ENCODE assay signal across 21 mouse cellular contexts in the genomic region with DNA sequence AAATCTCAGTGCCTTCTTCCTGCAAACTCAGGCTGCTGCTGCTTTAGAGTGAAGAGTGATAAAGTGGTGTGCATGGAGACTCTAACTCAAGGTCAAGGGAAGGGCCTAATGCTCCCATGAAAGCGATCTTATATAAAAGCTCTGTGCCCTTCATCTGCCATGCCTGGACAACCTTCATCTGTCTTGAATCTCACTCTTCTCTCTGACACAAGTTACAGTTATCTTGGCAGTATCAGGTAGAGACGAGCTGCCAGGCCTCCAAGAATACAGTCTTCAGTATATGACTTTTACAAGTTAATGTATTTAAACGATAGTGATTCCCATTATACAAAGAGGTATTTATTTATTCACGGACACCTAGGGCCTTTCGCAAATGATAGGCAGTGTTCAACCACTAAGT.
DNase-seq lines count a peak whose midpoint lies in the region; ATAC-seq lines count a peak whose summit lies in the region.
"Had no signal": no experiment of that assay in that cellular context is flagged by ENCODE, and none has a peak within 500 bp of the region (broad histone marks: within the 10 kb centered on the region; RNA-seq: fewer than 3 reads in every experiment).

No protein-coding gene starts in this region.

- H3K9ac ChIP-seq in forebrain, embryonic 15.5 days (replicated peaks) = no peak overlapping the region
- no peak overlapping the region for H3K9ac ChIP-seq in forebrain, embryonic 11.5 days (ENCODE audit: low read length)
- peak overlapping the region; percentile 21 for H3K9ac ChIP-seq in midbrain, embryonic 14.5 days (replicated peaks; ENCODE audit: low read length)
- H3K9ac ChIP-seq: heart, embryonic 12.5 days; liver, embryonic 13.5 days had no signal

- H3K9me3 ChIP-seq in forebrain, embryonic 15.5 days = no peaks in the 10 kb centered on the region
- no peaks in the 10 kb centered on the region for H3K9me3 ChIP-seq in forebrain, embryonic 11.5 days (ENCODE audit: control insufficient read depth, low read length)
- H3K9me3 ChIP-seq in midbrain, embryonic 14.5 days (ENCODE audit: control insufficient read depth, low read length) = no peaks in the 10 kb centered on the region
- H3K9me3 ChIP-seq: forebrain, embryonic 10.5 days; heart, embryonic 12.5 days; liver, embryonic 13.5 days had no signal

- 0 out of 2 replicates have a peak, but pooled peaks cover 2% of the 10 kb centered on the region for H3K36me3 ChIP-seq in forebrain, embryonic 15.5 days
- H3K36me3 ChIP-seq in forebrain, embryonic 11.5 days (ENCODE audit: control insufficient read depth, insufficient read depth, low read length) = no peaks in the 10 kb centered on the region
- peaks cover 10% of the 10 kb centered on the region; the same call in 1 of the 2 replicates for H3K36me3 ChIP-seq in midbrain, embryonic 14.5 days (ENCODE audit: control insufficient read depth, insufficient read depth, low read length)
- H3K36me3 ChIP-seq: heart, embryonic 12.5 days; liver, embryonic 13.5 days had no signal

- no peaks in the 10 kb centered on the region for H3K27me3 ChIP-seq in forebrain, embryonic 15.5 days
- no peaks in the 10 kb centered on the region for H3K27me3 ChIP-seq in forebrain, embryonic 11.5 days (ENCODE audit: control insufficient read depth, insufficient read depth, low read length)
- no peaks in the 10 kb centered on the region for H3K27me3 ChIP-seq in midbrain, embryonic 14.5 days (ENCODE audit: control insufficient read depth, insufficient read depth, low read length)

- DNase-seq in forebrain, embryonic 11.5 days (ENCODE audit: low spot score) = no peak
- peak; percentile 11 for DNase-seq in right cerebral cortex, postnatal 25 days
- no peak for DNase-seq in right cerebral cortex, postnatal 4 days
- DNase-seq in midbrain, embryonic 14.5 days = peak; percentile 59
- no peak for DNase-seq in cerebellum, postnatal 4 days (ENCODE audit: low spot score in 2 of 2)
- DNase-seq in spleen, postnatal 36 days (ENCODE audit: low spot score in 2 of 2) = no peak
- DNase-seq: adrenal gland, postnatal 14 days; cerebellum, adult 9-10 months; gastrocnemius, postnatal 14 days; heart, adult 18-20 months; heart, postnatal 10 days; kidney, adult 11 months; kidney, postnatal 4 days; liver, embryonic 13.5 days; lung, adult 2 months; lung, postnatal 14 days had no signal

- peaks cover 17% of the 10 kb centered on the region for H3K4me1 ChIP-seq in forebrain, embryonic 15.5 days
- H3K4me1 ChIP-seq in forebrain, embryonic 11.5 days (replicated peaks; ENCODE audit: control insufficient read depth, insufficient read depth, low read length) = peaks cover 3% of the 10 kb centered on the region; the same call in 1 of the 2 replicates
- peaks cover 11% of the 10 kb centered on the region; the same call in 1 of the 2 replicates for H3K4me1 ChIP-seq in midbrain, embryonic 14.5 days (ENCODE audit: control insufficient read depth, insufficient read depth, low read length)
- H3K4me1 ChIP-seq: heart, embryonic 12.5 days; liver, embryonic 13.5 days had no signal

- no peak overlapping the region for H3K4me3 ChIP-seq in forebrain, embryonic 15.5 days
- no peak overlapping the region for H3K4me3 ChIP-seq in forebrain, embryonic 11.5 days (ENCODE audit: low read depth, low read length)
- no peak overlapping the region for H3K4me3 ChIP-seq in midbrain, embryonic 14.5 days (replicated peaks; ENCODE audit: low read depth, low read length)
- H3K4me3 ChIP-seq: forebrain, embryonic 10.5 days; heart, embryonic 12.5 days; liver, embryonic 13.5 days had no signal

- peak overlapping the region; percentile 51 for H3K27ac ChIP-seq in forebrain, embryonic 15.5 days (replicated peaks)
- H3K27ac ChIP-seq in forebrain, embryonic 11.5 days (ENCODE audit: low read depth, low read length) = no peak overlapping the region
- H3K27ac ChIP-seq in midbrain, embryonic 14.5 days (replicated peaks; ENCODE audit: low read depth, low read length) = peak overlapping the region; percentile 75
- H3K27ac ChIP-seq: forebrain, embryonic 10.5 days; liver, embryonic 13.5 days had no signal

- WGBS in forebrain, embryonic 15.5 days = 71% methylated on average over 5 of the region's 5 CpGs
- 92% methylated on average over 5 of the region's 5 CpGs for WGBS in forebrain, embryonic 11.5 days
- 53% methylated on average over 5 of the region's 5 CpGs for WGBS in midbrain, embryonic 14.5 days

- no peak overlapping the region for H3K4me2 ChIP-seq in forebrain, embryonic 15.5 days (replicated peaks)
- H3K4me2 ChIP-seq in forebrain, embryonic 11.5 days (ENCODE audit: low read depth, low read length, severe bottlenecking) = no peak overlapping the region
- H3K4me2 ChIP-seq in midbrain, embryonic 14.5 days (ENCODE audit: low read length) = peak overlapping the region; percentile 29
- H3K4me2 ChIP-seq: heart, embryonic 12.5 days; liver, embryonic 13.5 days had no signal

- no peak for ATAC-seq in forebrain, embryonic 15.5 days (replicated peaks)
- ATAC-seq in forebrain, embryonic 11.5 days (replicated peaks; ENCODE audit: low FRiP score) = no peak
- ATAC-seq in midbrain, embryonic 14.5 days (ENCODE audit: low FRiP score, low TSS enrichment) = no peak
- ATAC-seq in granulocyte monocyte progenitor cell, adult 5-6 weeks (replicated peaks; ENCODE audit: poor library complexity, severe bottlenecking) = no peak
- ATAC-seq: CD4-positive, CD25-positive, alpha-beta regulatory T cell, adult 4 months had no signal

Comparison
In these comparisons a context has a peak if more than half of its experiments do, and no peak if none do; other contexts are left out.
1. DNase-seq: peak in right cerebral cortex, postnatal 25 days (single experiment) and midbrain, embryonic 14.5 days (single experiment); none in forebrain, embryonic 11.5 days (single experiment), right cerebral cortex, postnatal 4 days (single experiment), cerebellum, postnatal 4 days (0 of 2) and spleen, postnatal 36 days (0 of 2).